Mouse (Mus musculus) liver, adult 2 months (tissue): ENCODE data around the gene Rnf223. TPM values are rescaled to one million over a fixed set of nuclear protein-coding genes. Genes with fewer than 3 reads are reported as not detected.

Experiments used
- DNase-seq: peaks from one replicate; pipeline ENCODE4 v3.0.0-alpha.2; 2011; ENCODE audit warnings: low read depth, low spot score; ENCODE audit errors: extremely low read depth
- H3K27ac ChIP-seq: fragments of 200-500 bp; replicated peaks from 2 replicates; pipeline ENCODE4 v1.5.1; 2012; ENCODE audit warnings: low read depth, mild to moderate bottlenecking, control low read depth, inconsistent platforms, low read length; ENCODE audit not compliant: insufficient read depth
- H3K27me3 ChIP-seq: fragments of 200-500 bp; 2 replicates; pipeline ENCODE4 v1.6.1; 2012; ENCODE audit warnings: mild to moderate bottlenecking, moderate library complexity, low read length, inconsistent platforms; ENCODE audit not compliant: control insufficient read depth, insufficient read depth
- H3K36me3 ChIP-seq: fragments of 200-500 bp; 2 replicates; pipeline ENCODE4 v1.6.1; 2012; ENCODE audit warnings: low read length, inconsistent platforms; ENCODE audit not compliant: control insufficient read depth, insufficient read depth
- H3K4me1 ChIP-seq: fragments of 200-500 bp; 2 replicates; pipeline ENCODE4 v1.6.1; 2011; ENCODE audit warnings: low read length; ENCODE audit not compliant: control insufficient read depth, insufficient read depth
- H3K4me3 ChIP-seq: fragments of 200-500 bp; 2 replicates; pipeline ENCODE4 v1.5.1; 2011; ENCODE audit warnings: low read depth, mild to moderate bottlenecking, control low read depth, low read length, moderate library complexity; ENCODE audit not compliant: insufficient read depth
- H3K79me2 ChIP-seq: fragments of 200-500 bp; 2 replicates; pipeline ENCODE4 v1.6.1; 2012; ENCODE audit warnings: inconsistent platforms, mild to moderate bottlenecking, low read length, moderate library complexity; ENCODE audit not compliant: control insufficient read depth, insufficient read depth
- H3K9ac ChIP-seq: fragments of 200-500 bp; 2 replicates; pipeline ENCODE4 v1.6.1; 2012; ENCODE audit warnings: low read depth, mild to moderate bottlenecking, control low read depth, inconsistent platforms, low read length
- CTCF ChIP-seq: fragments of 200-500 bp; IDR thresholded peaks from 2 replicates; pipeline ENCODE4 v1.5.1; 2011; ENCODE audit warnings: low read depth, low read length, control low read depth
- POLR2A ChIP-seq: fragments of 200-500 bp; IDR thresholded peaks from 2 replicates; pipeline ENCODE4 v1.6.1; 2011; ENCODE audit warnings: low read length, control low read depth; ENCODE audit not compliant: insufficient read depth; ENCODE audit errors: extremely low read depth
- WGBS: fragments of 180-500 bp; shearing (Covaris S2); methylation state at CpG from one replicate; pipeline ENCODE4 v1.1.7; 2018; 5-methylcytosine and 5-hydroxymethylcytosine counted together
- polyA plus RNA-seq: library from polyadenylated mRNA; depleted of rRNA; stranded (reverse); fragments of >200 nt; gene quantifications from 2 replicates; pipeline ENCODE4 v1.2.3, GENCODE M21; 2012; rRNA removed
- total RNA-seq: library from RNA; depleted of rRNA; stranded (reverse); fragments of >200 nt; gene quantifications from 2 replicates; pipeline ENCODE4 v1.2.3, GENCODE M21; 2014; rRNA removed

The Rnf223 gene
- total and polyA plus RNA-seq, 2 experiments: 0.17 TPM; not detected in 1

- no peak overlapping the region for H3K9ac ChIP-seq
- H3K36me3 ChIP-seq: peaks cover 2% of the 10 kb centered on the region; the same call in 1 of the 2 replicates
- H3K4me3 ChIP-seq: no peak overlapping the region
- 90% methylated on average over 9 of the region's 9 CpGs for WGBS
- TF ChIP-seq POLR2A (no peak), CTCF (no peak)
- DNase-seq: no peak
- 0 out of 2 replicates have a peak, but pooled peaks cover 2% of the 10 kb centered on the region for H3K4me1 ChIP-seq
- H3K79me2 ChIP-seq: no peaks in the 10 kb centered on the region
- H3K27ac ChIP-seq: no peak overlapping the region
- H3K27me3 ChIP-seq: no peaks in the 10 kb centered on the region
Observed at GRCm38 (mm10) chr4:156166477-156166876, 36.2 kb downstream of the Rnf223 start.

GRCm38 (mm10) chr4:156168611-156169010 lies 38.3 kb downstream of the Rnf223 start:
- WGBS: 96% methylated on average over 8 of the region's 8 CpGs
- no peak for TF ChIP-seq CTCF
- Histone ChIP-seq H3K4me1 (0 out of 2 replicates have a peak, but pooled peaks cover 2% of the 10 kb centered on the region), H3K27ac (no peak overlapping the region), H3K4me3 (no peak overlapping the region), H3K9ac (no peak overlapping the region), H3K79me2 (no peaks in the 10 kb centered on the region), H3K36me3 (peaks cover 10% of the 10 kb centered on the region; the same call in 1 of the 2 replicates), H3K27me3 (no peaks in the 10 kb centered on the region)
- DNase-seq: no peak

DNA sequence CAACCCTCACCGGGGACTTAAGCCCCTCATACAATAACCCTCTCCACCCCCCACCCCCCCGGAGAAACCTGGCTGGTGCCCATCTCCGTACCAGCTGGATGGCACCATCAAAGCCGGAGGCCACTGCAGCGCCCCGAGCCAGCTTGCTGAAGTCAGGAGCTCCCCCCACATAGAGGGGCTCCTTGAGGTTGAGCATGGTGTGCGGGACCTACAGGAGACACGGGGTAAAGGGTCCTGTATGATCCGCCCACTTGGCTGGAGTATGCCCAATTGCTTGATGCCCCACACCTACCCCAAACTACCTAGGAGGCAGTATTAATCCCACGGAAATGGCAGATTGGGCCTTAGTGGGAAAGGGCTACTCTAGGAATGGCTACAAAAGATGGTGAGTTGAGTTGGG lies 38.8 kb downstream of the Rnf223 start:
- no peaks in the 10 kb centered on the region for H3K27me3 ChIP-seq
- no peaks in the 10 kb centered on the region for H3K79me2 ChIP-seq
- whole genome bisulfite sequencing: 95% methylated on average over 10 of the region's 10 CpGs
- TF ChIP-seq CTCF (no peak), POLR2A (no peak)
- H3K27ac ChIP-seq: no peak overlapping the region
- no peak for DNase-seq
- H3K4me1 ChIP-seq: 0 out of 2 replicates have a peak, but pooled peaks cover 2% of the 10 kb centered on the region
- H3K4me3 ChIP-seq: no peak overlapping the region
- H3K9ac ChIP-seq: no peak overlapping the region
- peaks cover 10% of the 10 kb centered on the region; the same call in 1 of the 2 replicates for H3K36me3 ChIP-seq

GRCm38 (mm10) chr4:156171828-156172227 lies 41.5 kb downstream of the Rnf223 start:
- Histone ChIP-seq H3K4me3 (no peak overlapping the region), H3K79me2 (no peaks in the 10 kb centered on the region), H3K27ac (no peak overlapping the region), H3K4me1 (0 out of 2 replicates have a peak, but pooled peaks cover 2% of the 10 kb centered on the region), H3K36me3 (peaks cover 16% of the 10 kb centered on the region; the same call in 1 of the 2 replicates), H3K27me3 (no peaks in the 10 kb centered on the region), H3K9ac (no peak overlapping the region)
- WGBS: 94% methylated on average over 11 of the region's 11 CpGs
- no peak for DNase-seq
- TF ChIP-seq CTCF (no peak), POLR2A (no peak)

DNA sequence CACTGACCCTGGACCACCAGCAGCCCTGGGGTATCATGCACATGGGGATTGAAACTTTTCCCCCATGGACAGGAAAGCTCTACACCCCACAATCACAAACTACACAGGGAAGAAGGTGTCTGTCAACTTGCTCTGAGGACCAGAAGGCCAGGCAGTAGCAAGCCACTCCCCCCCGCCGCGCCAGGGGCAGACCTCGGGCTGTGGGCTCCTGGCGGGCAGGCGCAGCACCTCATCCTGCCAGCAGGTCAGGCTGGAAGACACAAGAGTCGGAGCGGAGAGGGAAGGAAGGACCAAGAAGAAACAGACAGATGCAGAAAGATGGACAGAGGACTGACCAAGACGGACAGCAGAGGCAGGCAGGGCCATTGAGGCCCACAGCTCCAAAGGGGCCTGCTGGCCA lies 47.3 kb downstream of the Rnf223 start:
- 97% methylated on average over 9 of the region's 9 CpGs for WGBS
- no peak overlapping the region for H3K4me3 ChIP-seq
- H3K9ac ChIP-seq: no peak overlapping the region
- no peak for DNase-seq
- H3K27ac ChIP-seq: no peak overlapping the region
- no peak for TF ChIP-seq POLR2A
- TF ChIP-seq CTCF: no peak
- peaks cover 12% of the 10 kb centered on the region; the same call in 1 of the 2 replicates for H3K36me3 ChIP-seq
- no peaks in the 10 kb centered on the region for H3K4me1 ChIP-seq
- no peaks in the 10 kb centered on the region for H3K27me3 ChIP-seq
- H3K79me2 ChIP-seq: no peaks in the 10 kb centered on the region

Other genes starting within 250 kb of the Rnf223 start
- gene Pusl1, start 238.7 kb upstream of the Rnf223 start, total RNA-seq: 13.6 and 15.5 TPM in 2 replicates
- gene Pusl1, start 238.7 kb upstream of the Rnf223 start, polyA plus RNA-seq: 33.5 and 35.0 TPM in 2 replicates
- 2.5 and 3.4 TPM in 2 replicates for gene Acap3, start 238.7 kb upstream of the Rnf223 start, total RNA-seq
- gene Acap3, start 238.7 kb upstream of the Rnf223 start, polyA plus RNA-seq: 4.9 and 6.9 TPM in 2 replicates
- 21.6 and 27.6 TPM in 2 replicates for gene Ube2j2, start 186.7 kb upstream of the Rnf223 start, total RNA-seq
- gene Ube2j2, start 186.7 kb upstream of the Rnf223 start, polyA plus RNA-seq: 43.4 and 46.1 TPM in 2 replicates
- 1.8 and 2.1 TPM in 2 replicates for gene C1qtnf12, start 168.2 kb upstream of the Rnf223 start, total RNA-seq
- gene C1qtnf12, start 168.2 kb upstream of the Rnf223 start, polyA plus RNA-seq: 2.6 and 3.3 TPM in 2 replicates
- gene B3galt6, start 137.9 kb upstream of the Rnf223 start, total RNA-seq: 2.8 TPM in 2 replicates
- gene B3galt6, start 137.9 kb upstream of the Rnf223 start, polyA plus RNA-seq: 2.5 and 2.6 TPM in 2 replicates
- gene Sdf4, start 137.6 kb upstream of the Rnf223 start, total RNA-seq: 141 and 156 TPM in 2 replicates
- 34.9 and 37.2 TPM in 2 replicates for gene Sdf4, start 137.6 kb upstream of the Rnf223 start, polyA plus RNA-seq
- 0.65 and 0.67 TPM in 2 replicates for gene Tnfrsf4, start 116.7 kb upstream of the Rnf223 start, total RNA-seq
- gene Tnfrsf4, start 116.7 kb upstream of the Rnf223 start, polyA plus RNA-seq: 0.83 and 2.5 TPM in 2 replicates
- gene Tnfrsf18, start 104.3 kb upstream of the Rnf223 start, total RNA-seq: 0.94 TPM in 1 of 2 replicates, not detected in the other
- 0.41 and 0.81 TPM in 2 replicates for gene Tnfrsf18, start 104.3 kb upstream of the Rnf223 start, polyA plus RNA-seq
- gene Ttll10, start 71.1 kb upstream of the Rnf223 start, total RNA-seq: 0.37 TPM in 1 of 2 replicates, not detected in the other
- gene Ttll10, start 71.1 kb upstream of the Rnf223 start, polyA plus RNA-seq: 0.11 and 0.12 TPM in 2 replicates
- gene 9430015G10Rik, start 20.5 kb upstream of the Rnf223 start, total RNA-seq: 3.8 and 4.5 TPM in 2 replicates
- 3.7 and 9.1 TPM in 2 replicates for gene 9430015G10Rik, start 20.5 kb upstream of the Rnf223 start, polyA plus RNA-seq
- 10.4 and 13.8 TPM in 2 replicates for gene Agrn, start 67.0 kb downstream of the Rnf223 start, total RNA-seq
- 20.5 and 33.2 TPM in 2 replicates for gene Agrn, start 67.0 kb downstream of the Rnf223 start, polyA plus RNA-seq
- 14.2 and 20.7 TPM in 2 replicates for gene Isg15, start 70.3 kb downstream of the Rnf223 start, total RNA-seq
- 26.8 and 44.3 TPM in 2 replicates for gene Isg15, start 70.3 kb downstream of the Rnf223 start, polyA plus RNA-seq
- gene AW011738, start 72.8 kb downstream of the Rnf223 start, total RNA-seq: 2.5 and 3.0 TPM in 2 replicates
- gene AW011738, start 72.8 kb downstream of the Rnf223 start, polyA plus RNA-seq: 1.7 and 3.7 TPM in 2 replicates
- 0.07 and 0.09 TPM in 2 replicates for gene Perm1, start 85.4 kb downstream of the Rnf223 start, total RNA-seq
- gene Perm1, start 85.4 kb downstream of the Rnf223 start, polyA plus RNA-seq: 0.04 TPM in 1 of 2 replicates, not detected in the other
- 6.9 TPM in 2 replicates for gene Plekhn1, start 104.3 kb downstream of the Rnf223 start, total RNA-seq
- gene Plekhn1, start 104.3 kb downstream of the Rnf223 start, polyA plus RNA-seq: 12.1 and 18.5 TPM in 2 replicates
- 16.4 and 17.8 TPM in 2 replicates for gene Noc2l, start 105.5 kb downstream of the Rnf223 start, total RNA-seq
- gene Noc2l, start 105.5 kb downstream of the Rnf223 start, polyA plus RNA-seq: 28.5 and 35.8 TPM in 2 replicates
- gene Samd11, start 125.1 kb downstream of the Rnf223 start, total RNA-seq: under 0.01 TPM in 1 of 2 replicates, not detected in the other
- 0.04 TPM in 1 of 2 replicates, not detected in the other for gene Samd11, start 125.1 kb downstream of the Rnf223 start, polyA plus RNA-seq
- gene Vmn2r-ps159, start 200.6 kb downstream of the Rnf223 start, total RNA-seq: not detected in 2 replicates
- gene Vmn2r-ps159, start 200.6 kb downstream of the Rnf223 start, polyA plus RNA-seq: not detected in 2 replicates